Mouse (Mus musculus): ENCODE results near the gene Ncor2.

GRCm38 (mm10) chr5:125017332-125017731, 161.7 kb downstream of the Ncor2 start:
- TF ChIP-seq POLR2A (IDR thresholded peaks at IDR 0.05; ENCODE audit: borderline replicate concordance, control insufficient read depth, low read depth, low read length) (no peak), CTCF (IDR thresholded peaks at IDR 0.05; ENCODE audit: control insufficient read depth, insufficient read depth, low read length) (no peak)
